Mouse (Mus musculus): ENCODE data around the gene Arhgef12.

Gene Arhgef12

GRCm38 (mm10) chr9:42920190-42920589 lies 186.8 kb downstream of the Arhgef12 start:
- no peak for DNase-seq (ENCODE audit: low read depth)

DNA sequence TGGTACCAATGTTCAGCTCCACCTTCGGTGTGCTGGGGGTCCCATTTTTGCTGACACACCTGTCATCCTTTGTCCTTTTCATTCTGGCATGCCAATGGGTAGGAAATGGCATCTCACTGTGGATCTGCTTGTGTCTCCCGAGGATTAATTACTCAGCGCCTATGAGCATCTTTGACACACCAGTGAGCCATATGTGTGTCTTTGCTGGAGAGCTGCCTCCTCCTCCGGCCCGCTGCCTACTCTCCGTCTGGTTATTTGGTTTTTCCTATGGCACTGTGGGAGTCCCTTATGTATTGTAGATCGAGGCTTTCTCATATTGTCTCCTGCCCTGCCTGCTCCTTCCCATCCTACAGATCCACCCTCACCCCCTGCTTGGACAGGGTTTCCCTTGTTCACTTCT lies 189.1 kb downstream of the Arhgef12 start:
- DNase-seq (ENCODE audit: low read depth): no peak

All from NIH3T3 (cell line).